Mouse (Mus musculus) CH12.LX (cell line): ENCODE data around the gene Slc4a8. TPM values are rescaled to one million over a fixed set of nuclear protein-coding genes. Genes with fewer than 3 reads are reported as not detected.

Source experiments
- polyA plus RNA-seq: library from polyadenylated mRNA; unstranded; fragments of >175 nt; gene quantifications from 2 replicates; pipeline ENCODE4 v1.2.1, GENCODE M21; 2012; ENCODE audit warnings: low read depth; ENCODE audit not compliant: insufficient read length
- total RNA-seq, 2 experiments: library from RNA; depleted of rRNA; stranded (reverse); fragments of 300-350 nt in 1 of 2; fragments of >200 nt in 1 of 2; gene quantifications; 2 replicates each; pipeline ENCODE4 v1.2.3; 2012 to 2014

The Slc4a8 gene
- total and polyA plus RNA-seq, 3 experiments = 4.7 to 9.6 (median 5.1) TPM

Other genes starting within 250 kb of the Slc4a8 start
- gene Tfcp2, start 209.7 kb upstream of the Slc4a8 start, total RNA-seq (2012; rRNA removed) = 5.8 and 7.8 TPM in 2 replicates
- 6.3 and 6.8 TPM in 2 replicates for gene Tfcp2, start 209.7 kb upstream of the Slc4a8 start, total RNA-seq (2014; rRNA removed)
- gene Tfcp2, start 209.7 kb upstream of the Slc4a8 start, polyA plus RNA-seq = 5.3 and 5.9 TPM in 2 replicates
- gene Pou6f1, start 161.8 kb upstream of the Slc4a8 start, total RNA-seq (2012; rRNA removed) = 3.5 and 7.4 TPM in 2 replicates
- 0.97 and 1.7 TPM in 2 replicates for gene Pou6f1, start 161.8 kb upstream of the Slc4a8 start, total RNA-seq (2014; rRNA removed)
- 6.3 and 9.1 TPM in 2 replicates for gene Pou6f1, start 161.8 kb upstream of the Slc4a8 start, polyA plus RNA-seq
- gene Dazap2, start 146.4 kb upstream of the Slc4a8 start, total RNA-seq (2012; rRNA removed) = 56.0 and 63.8 TPM in 2 replicates
- 139 and 159 TPM in 2 replicates for gene Dazap2, start 146.4 kb upstream of the Slc4a8 start, total RNA-seq (2014; rRNA removed)
- 160 and 213 TPM in 2 replicates for gene Dazap2, start 146.4 kb upstream of the Slc4a8 start, polyA plus RNA-seq
- 4.9 and 7.0 TPM in 2 replicates for gene Smagp, start 124.8 kb upstream of the Slc4a8 start, total RNA-seq (2012; rRNA removed)
- 0.55 and 1.3 TPM in 2 replicates for gene Smagp, start 124.8 kb upstream of the Slc4a8 start, total RNA-seq (2014; rRNA removed)
- gene Smagp, start 124.8 kb upstream of the Slc4a8 start, polyA plus RNA-seq = 3.2 and 4.8 TPM in 2 replicates
- 60.4 and 64.8 TPM in 2 replicates for gene Bin2, start 92.2 kb upstream of the Slc4a8 start, total RNA-seq (2012; rRNA removed)
- gene Bin2, start 92.2 kb upstream of the Slc4a8 start, total RNA-seq (2014; rRNA removed) = 49.2 and 51.4 TPM in 2 replicates
- gene Bin2, start 92.2 kb upstream of the Slc4a8 start, polyA plus RNA-seq = 72.8 and 89.9 TPM in 2 replicates
- 4.8 and 5.1 TPM in 2 replicates for gene Cela1, start 73.8 kb upstream of the Slc4a8 start, total RNA-seq (2012; rRNA removed)
- gene Cela1, start 73.8 kb upstream of the Slc4a8 start, total RNA-seq (2014; rRNA removed) = 1.3 and 1.8 TPM in 2 replicates
- 3.3 TPM in 2 replicates for gene Cela1, start 73.8 kb upstream of the Slc4a8 start, polyA plus RNA-seq
- 4.4 and 5.0 TPM in 2 replicates for gene Galnt6, start 32.4 kb upstream of the Slc4a8 start, total RNA-seq (2012; rRNA removed)
- gene Galnt6, start 32.4 kb upstream of the Slc4a8 start, total RNA-seq (2014; rRNA removed) = 0.58 and 0.62 TPM in 2 replicates
- gene Galnt6, start 32.4 kb upstream of the Slc4a8 start, polyA plus RNA-seq = 2.0 TPM in 2 replicates
- gene Scn8a, start 108.1 kb downstream of the Slc4a8 start, total RNA-seq (2012; rRNA removed) = 0.04 and 0.13 TPM in 2 replicates
- gene Scn8a, start 108.1 kb downstream of the Slc4a8 start, total RNA-seq (2014; rRNA removed) = 0.09 and 0.15 TPM in 2 replicates
- 0.39 and 0.44 TPM in 2 replicates for gene Scn8a, start 108.1 kb downstream of the Slc4a8 start, polyA plus RNA-seq